Mouse (Mus musculus): ENCODE measurements around the gene Disp3. TPM values are rescaled to one million over a fixed set of nuclear protein-coding genes. Genes with fewer than 3 reads are reported as not detected.
A peak's percentile ranks its signal among the peaks of the same experiment; 100 is the strongest.

Disp3 gene
- polyA plus RNA-seq, 1 experiment from 2014 or later, result 0.18 TPM

GRCm38 (mm10) chr4:148229646-148230045 lies 58.1 kb downstream of the Disp3 start:
- 6% methylated on average over 16 of the region's 16 CpGs for WGBS
- DNase-seq (ENCODE audit: low spot score), result peak; percentile 94
- Histone ChIP-seq H3K36me3 (ENCODE audit: control insufficient read depth, insufficient read depth, low read length) (no peaks in the 10 kb centered on the region), H3K4me3 (ENCODE audit: low read depth, low read length) (no peak overlapping the region), H3K4me1 (replicated peaks; ENCODE audit: control insufficient read depth, insufficient read depth, low read length) (no peaks in the 10 kb centered on the region), H3K9ac (ENCODE audit: low read length) (no peak overlapping the region), H3K9me3 (ENCODE audit: control insufficient read depth, low read length) (no peaks in the 10 kb centered on the region), H3K4me2 (ENCODE audit: low read length) (no peak overlapping the region), H3K27me3 (replicated peaks; ENCODE audit: control insufficient read depth, insufficient read depth, low read length) (no peaks in the 10 kb centered on the region), H3K27ac (ENCODE audit: low read depth) (no peak overlapping the region)
- ATAC-seq (replicated peaks; ENCODE audit: low FRiP score, low TSS enrichment, low read depth), result no peak; the same call in 1 of the 2 replicates

GRCm38 (mm10) chr4:148222983-148223382 lies 64.8 kb downstream of the Disp3 start:
- peaks cover 12% of the 10 kb centered on the region for H3K27me3 ChIP-seq (replicated peaks; ENCODE audit: control insufficient read depth, insufficient read depth, low read length)
- H3K4me1 ChIP-seq (replicated peaks; ENCODE audit: control insufficient read depth, insufficient read depth, low read length), result no peaks in the 10 kb centered on the region
- H3K36me3 ChIP-seq (ENCODE audit: control insufficient read depth, insufficient read depth, low read length), result no peaks in the 10 kb centered on the region
- H3K27ac ChIP-seq (ENCODE audit: low read depth), result no peak overlapping the region
- DNase-seq (ENCODE audit: low spot score) (no peak), ATAC-seq (replicated peaks; ENCODE audit: low FRiP score, low TSS enrichment, low read depth) (no peak)
- H3K9ac ChIP-seq (ENCODE audit: low read length), result no peak overlapping the region
- H3K9me3 ChIP-seq (ENCODE audit: control insufficient read depth, low read length), result no peaks in the 10 kb centered on the region
- H3K4me3 ChIP-seq (ENCODE audit: low read depth, low read length), result no peak overlapping the region
- no peak overlapping the region for H3K4me2 ChIP-seq (ENCODE audit: low read length)
- 25% methylated on average over 10 of the region's 10 CpGs for WGBS

- Histone ChIP-seq H3K4me2 (ENCODE audit: low read length) (no peak overlapping the region), H3K4me3 (ENCODE audit: low read depth, low read length) (no peak overlapping the region), H3K27ac (ENCODE audit: low read depth) (no peak overlapping the region), H3K9ac (ENCODE audit: low read length) (no peak overlapping the region), H3K27me3 (replicated peaks; ENCODE audit: control insufficient read depth, insufficient read depth, low read length) (peaks cover 17% of the 10 kb centered on the region), H3K4me1 (replicated peaks; ENCODE audit: control insufficient read depth, insufficient read depth, low read length) (no peaks in the 10 kb centered on the region), H3K36me3 (ENCODE audit: control insufficient read depth, insufficient read depth, low read length) (no peaks in the 10 kb centered on the region), H3K9me3 (ENCODE audit: control insufficient read depth, low read length) (no peaks in the 10 kb centered on the region)
- WGBS, result 6% methylated on average over 10 of the region's 10 CpGs
- ATAC-seq (replicated peaks; ENCODE audit: low FRiP score, low TSS enrichment, low read depth) (no peak), DNase-seq (ENCODE audit: low spot score) (no peak)
Observed at GRCm38 (mm10) chr4:148220656-148221055, 67.1 kb downstream of the Disp3 start.

- Histone ChIP-seq H3K9me3 (ENCODE audit: control insufficient read depth, low read length) (no peaks in the 10 kb centered on the region), H3K4me1 (replicated peaks; ENCODE audit: control insufficient read depth, insufficient read depth, low read length) (no peaks in the 10 kb centered on the region), H3K27ac (ENCODE audit: low read depth) (no peak overlapping the region), H3K27me3 (replicated peaks; ENCODE audit: control insufficient read depth, insufficient read depth, low read length) (peaks cover 17% of the 10 kb centered on the region), H3K4me3 (ENCODE audit: low read depth, low read length) (no peak overlapping the region), H3K36me3 (ENCODE audit: control insufficient read depth, insufficient read depth, low read length) (no peaks in the 10 kb centered on the region), H3K9ac (ENCODE audit: low read length) (no peak overlapping the region), H3K4me2 (ENCODE audit: low read length) (no peak overlapping the region)
- no peak for DNase-seq (ENCODE audit: low spot score)
- no peak for ATAC-seq (replicated peaks; ENCODE audit: low FRiP score, low TSS enrichment, low read depth)
- WGBS, result 13% methylated on average over 10 of the region's 10 CpGs
Observed at GRCm38 (mm10) chr4:148218238-148218637, 69.5 kb downstream of the Disp3 start.

- DNase-seq (ENCODE audit: low spot score) (no peak), ATAC-seq (replicated peaks; ENCODE audit: low FRiP score, low TSS enrichment, low read depth) (no peak)
- 40% methylated on average over 11 of the region's 11 CpGs for WGBS
- Histone ChIP-seq H3K9ac (ENCODE audit: low read length) (no peak overlapping the region), H3K27me3 (replicated peaks; ENCODE audit: control insufficient read depth, insufficient read depth, low read length) (peaks cover 14% of the 10 kb centered on the region; the same call in 1 of the 2 replicates), H3K9me3 (ENCODE audit: control insufficient read depth, low read length) (no peaks in the 10 kb centered on the region), H3K36me3 (ENCODE audit: control insufficient read depth, insufficient read depth, low read length) (no peaks in the 10 kb centered on the region), H3K27ac (ENCODE audit: low read depth) (no peak overlapping the region), H3K4me1 (replicated peaks; ENCODE audit: control insufficient read depth, insufficient read depth, low read length) (no peaks in the 10 kb centered on the region), H3K4me2 (ENCODE audit: low read length) (no peak overlapping the region), H3K4me3 (ENCODE audit: low read depth, low read length) (no peak overlapping the region)
Observed at GRCm38 (mm10) chr4:148215264-148215900, 72.4 kb downstream of the Disp3 start.

- H3K27ac ChIP-seq (ENCODE audit: low read depth), result no peak overlapping the region
- no peaks in the 10 kb centered on the region for H3K4me1 ChIP-seq (replicated peaks; ENCODE audit: control insufficient read depth, insufficient read depth, low read length)
- ATAC-seq (replicated peaks; ENCODE audit: low FRiP score, low TSS enrichment, low read depth) (no peak), DNase-seq (ENCODE audit: low spot score) (no peak)
- H3K9me3 ChIP-seq (ENCODE audit: control insufficient read depth, low read length), result no peaks in the 10 kb centered on the region
- no peak overlapping the region for H3K4me3 ChIP-seq (ENCODE audit: low read depth, low read length)
- H3K4me2 ChIP-seq (ENCODE audit: low read length), result no peak overlapping the region
- H3K9ac ChIP-seq (ENCODE audit: low read length), result no peak overlapping the region
- H3K36me3 ChIP-seq (ENCODE audit: control insufficient read depth, insufficient read depth, low read length), result no peaks in the 10 kb centered on the region
- WGBS, result 52% methylated on average over 5 of the region's 5 CpGs
- H3K27me3 ChIP-seq (replicated peaks; ENCODE audit: control insufficient read depth, insufficient read depth, low read length), result peaks cover 8% of the 10 kb centered on the region; the same call in 1 of the 2 replicates
Observed at GRCm38 (mm10) chr4:148214460-148215136, 73.2 kb downstream of the Disp3 start.

- Histone ChIP-seq H3K27ac (ENCODE audit: low read depth) (no peak overlapping the region), H3K4me1 (replicated peaks; ENCODE audit: control insufficient read depth, insufficient read depth, low read length) (no peaks in the 10 kb centered on the region), H3K36me3 (ENCODE audit: control insufficient read depth, insufficient read depth, low read length) (no peaks in the 10 kb centered on the region), H3K9me3 (ENCODE audit: control insufficient read depth, low read length) (no peaks in the 10 kb centered on the region), H3K27me3 (replicated peaks; ENCODE audit: control insufficient read depth, insufficient read depth, low read length) (no peaks in the 10 kb centered on the region), H3K4me3 (ENCODE audit: low read depth, low read length) (no peak overlapping the region), H3K9ac (ENCODE audit: low read length) (no peak overlapping the region), H3K4me2 (ENCODE audit: low read length) (no peak overlapping the region)
- WGBS, result 60% methylated on average over 6 of the region's 6 CpGs
- ATAC-seq (replicated peaks; ENCODE audit: low FRiP score, low TSS enrichment, low read depth) (no peak), DNase-seq (ENCODE audit: low spot score) (no peak)
Observed at GRCm38 (mm10) chr4:148204873-148205232, 82.9 kb downstream of the Disp3 start.

GRCm38 (mm10) chr4:148204061-148204872 lies 83.5 kb downstream of the Disp3 start:
- ATAC-seq (replicated peaks; ENCODE audit: low FRiP score, low TSS enrichment, low read depth) (no peak), DNase-seq (ENCODE audit: low spot score) (no peak)
- H3K27ac ChIP-seq (ENCODE audit: low read depth), result no peak overlapping the region
- no peak overlapping the region for H3K4me2 ChIP-seq (ENCODE audit: low read length)
- no peak overlapping the region for H3K9ac ChIP-seq (ENCODE audit: low read length)
- H3K9me3 ChIP-seq (ENCODE audit: control insufficient read depth, low read length), result no peaks in the 10 kb centered on the region
- 63% methylated on average over 15 of the region's 15 CpGs for WGBS
- H3K27me3 ChIP-seq (replicated peaks; ENCODE audit: control insufficient read depth, insufficient read depth, low read length), result no peaks in the 10 kb centered on the region
- no peaks in the 10 kb centered on the region for H3K4me1 ChIP-seq (replicated peaks; ENCODE audit: control insufficient read depth, insufficient read depth, low read length)
- no peaks in the 10 kb centered on the region for H3K36me3 ChIP-seq (ENCODE audit: control insufficient read depth, insufficient read depth, low read length)
- H3K4me3 ChIP-seq (ENCODE audit: low read depth, low read length), result no peak overlapping the region
